Mouse (Mus musculus): ENCODE data around the gene 4921524J17Rik.

The 4921524J17Rik gene

GRCm38 (mm10) chr8:85441564-85441963 lies 8.9 kb upstream of the 4921524J17Rik start:
- no peak for DNase-seq (ENCODE audit: low spot score in 2 of 2)

- no peak for DNase-seq (ENCODE audit: low spot score in 2 of 2)
Observed at GRCm38 (mm10) chr8:85435736-85436135, 3.1 kb upstream of the 4921524J17Rik start.

GRCm38 (mm10) chr8:85434817-85435216 lies 2.2 kb upstream of the 4921524J17Rik start:
- no peak for DNase-seq (ENCODE audit: low spot score in 2 of 2)

GRCm38 (mm10) chr8:85433017-85433393 lies 372 bp upstream of the 4921524J17Rik start:
- DNase-seq (ENCODE audit: low spot score in 2 of 2), result no peak

GRCm38 (mm10) chr8:85431281-85432167 lies 1.1 kb downstream of the 4921524J17Rik start:
- no peak for DNase-seq (ENCODE audit: low spot score in 2 of 2)

- no peak for DNase-seq (ENCODE audit: low spot score in 2 of 2)
Observed at GRCm38 (mm10) chr8:85430801-85431200, 1.8 kb downstream of the 4921524J17Rik start.

- DNase-seq (ENCODE audit: low spot score in 2 of 2), result no peak
Observed at GRCm38 (mm10) chr8:85429219-85429618, 3.4 kb downstream of the 4921524J17Rik start.

- DNase-seq (ENCODE audit: low spot score in 2 of 2), result no peak
Observed at GRCm38 (mm10) chr8:85427026-85427425, 5.6 kb downstream of the 4921524J17Rik start.

- no peak for DNase-seq (ENCODE audit: low spot score in 2 of 2)
Observed at GRCm38 (mm10) chr8:85421329-85421728, 11.3 kb downstream of the 4921524J17Rik start.

GRCm38 (mm10) chr8:85408526-85408925 lies 24.1 kb downstream of the 4921524J17Rik start:
- no peak for DNase-seq (ENCODE audit: low spot score in 2 of 2)

- DNase-seq (ENCODE audit: low spot score in 2 of 2), result peak; percentile 43 to 58
Observed at GRCm38 (mm10) chr8:85408053-85408505, 24.6 kb downstream of the 4921524J17Rik start.

- no peak for DNase-seq (ENCODE audit: low spot score in 2 of 2)
Observed at GRCm38 (mm10) chr8:85405961-85406360, 26.7 kb downstream of the 4921524J17Rik start.

GRCm38 (mm10) chr8:85405418-85405817 lies 27.2 kb downstream of the 4921524J17Rik start:
- no peak for DNase-seq (ENCODE audit: low spot score in 2 of 2)

GRCm38 (mm10) chr8:85398548-85398947 lies 34.1 kb downstream of the 4921524J17Rik start:
- no peak for DNase-seq (ENCODE audit: low spot score in 2 of 2)

- DNase-seq (ENCODE audit: low spot score in 2 of 2), result peak in 1 of 2 experiments; percentile 34
Observed at GRCm38 (mm10) chr8:85397508-85397907, 35.1 kb downstream of the 4921524J17Rik start.

- no peak for DNase-seq (ENCODE audit: low spot score in 2 of 2)
Observed at GRCm38 (mm10) chr8:85396432-85397079, 36.1 kb downstream of the 4921524J17Rik start.

GRCm38 (mm10) chr8:85395681-85396431 lies 36.8 kb downstream of the 4921524J17Rik start:
- DNase-seq (ENCODE audit: low spot score in 2 of 2), result no peak

GRCm38 (mm10) chr8:85395017-85395416 lies 37.6 kb downstream of the 4921524J17Rik start:
- DNase-seq (ENCODE audit: low spot score in 2 of 2), result no peak

- no peak for DNase-seq (ENCODE audit: low spot score in 2 of 2)
Observed at GRCm38 (mm10) chr8:85393199-85393598, 39.4 kb downstream of the 4921524J17Rik start.

GRCm38 (mm10) chr8:85391438-85391837 lies 41.2 kb downstream of the 4921524J17Rik start:
- DNase-seq (ENCODE audit: low spot score in 2 of 2), result no peak

- peak; percentile 27 to 29 for DNase-seq (ENCODE audit: low spot score in 2 of 2)
Observed at GRCm38 (mm10) chr8:85386205-85386604, 46.4 kb downstream of the 4921524J17Rik start, which contains the start of gene Mylk3. Mylk3 (minus strand) TSS chr8:85386345.

- peak in 1 of 2 experiments; percentile 36 for DNase-seq (ENCODE audit: low spot score in 2 of 2)
Observed at GRCm38 (mm10) chr8:85381926-85382325, 50.7 kb downstream of the 4921524J17Rik start.

Data from right cerebral cortex, adult 2 months (tissue).